Mouse (Mus musculus): ENCODE data around the gene Zfp597. TPM values are rescaled to one million over a fixed set of nuclear protein-coding genes. Genes with fewer than 3 reads are reported as not detected.
"Not testable (repeated sequence)": the region's sequence is repeated elsewhere in the genome, so short reads cannot be mapped to it uniquely, and the experiment has no call there.

Gene Zfp597
- polyA plus RNA-seq, 1 experiment = 0.09 TPM

DNA sequence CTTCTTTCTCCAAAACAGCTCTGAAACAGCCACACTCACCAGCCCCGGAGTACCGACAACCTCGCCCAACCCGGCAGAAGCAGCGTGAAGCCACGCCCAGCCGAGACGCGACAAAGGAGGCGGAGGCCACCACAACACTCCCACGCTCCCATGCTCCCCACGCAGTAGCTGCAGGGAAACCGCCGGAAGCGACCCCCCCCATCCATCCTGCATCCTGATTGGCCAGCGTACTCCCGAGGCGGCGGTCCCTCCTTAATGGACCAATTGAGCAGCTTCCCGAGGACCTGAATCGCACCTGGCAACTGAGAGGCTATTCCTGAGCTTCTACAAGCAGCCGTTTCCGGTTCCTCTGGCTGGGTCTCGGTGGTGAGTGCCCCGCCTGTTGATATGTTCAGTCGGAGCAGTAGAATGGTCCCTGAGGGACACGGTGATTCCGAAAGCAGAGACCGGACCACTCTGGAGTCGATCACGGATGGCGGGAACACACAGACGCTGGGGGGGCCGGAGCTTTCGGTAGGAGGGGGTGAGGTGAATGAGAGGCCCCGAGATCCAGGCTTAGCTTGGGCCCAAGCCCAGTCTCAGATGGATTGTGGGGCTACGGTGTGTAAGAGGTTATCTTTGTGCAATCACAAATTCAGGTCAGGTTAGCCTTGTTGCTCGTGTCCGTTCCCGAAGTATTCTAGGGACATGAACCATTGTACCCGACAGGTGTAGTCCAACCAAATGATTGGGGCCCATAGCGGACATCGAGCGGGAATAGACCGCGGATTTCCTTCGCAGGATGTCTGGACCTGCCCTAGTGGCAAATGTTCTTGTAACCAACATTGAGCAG, 11.9 kb downstream of the Zfp597 start, which contains the start of gene Naa60:
Naa60 (plus strand) TSS at position 160 of the 832 bp plus-strand sequence.
- TF ChIP-seq TAL1 (IDR thresholded peaks at IDR 0.05; ENCODE audit: low read length) (no peak), GATA1 (IDR thresholded peaks at IDR 0.05; ENCODE audit: low read length) (no peak)
- H3K4me3 ChIP-seq (replicated peaks) = peak within 1 kb of the TSS; percentile 76
- peaks cover 27% of the 10 kb centered on the region for H3K36me3 ChIP-seq (ENCODE audit: control insufficient read depth)
- peaks cover 29% of the 10 kb centered on the region for H3K4me1 ChIP-seq (ENCODE audit: control insufficient read depth)
- H3K9me3 ChIP-seq (ENCODE audit: control insufficient read depth, low read length) = no peaks in the 10 kb centered on the region
- H3K27me3 ChIP-seq (ENCODE audit: control insufficient read depth) = no peaks in the 10 kb centered on the region

DNA sequence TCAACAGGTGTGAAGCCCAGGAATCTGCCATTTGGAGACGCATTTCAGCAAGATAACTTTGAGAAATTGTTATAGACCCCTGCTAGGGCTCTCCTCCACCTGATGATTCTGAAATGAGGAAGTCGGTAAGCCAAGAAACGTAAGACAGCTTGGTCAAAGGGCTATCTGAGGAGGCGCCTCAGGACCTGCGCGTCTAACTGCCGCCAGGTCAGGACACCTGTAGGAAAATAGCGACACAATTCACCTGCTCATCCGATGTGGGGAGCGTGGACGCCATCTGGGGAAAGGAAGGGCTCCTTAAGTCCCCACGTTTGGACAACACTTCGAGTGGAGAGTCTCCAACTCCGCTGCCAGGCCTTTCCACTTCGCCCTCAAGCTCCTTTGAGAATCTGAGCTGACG, 12.5 kb downstream of the Zfp597 start:
- no peaks in the 10 kb centered on the region for H3K27me3 ChIP-seq (ENCODE audit: control insufficient read depth)
- peaks cover 30% of the 10 kb centered on the region for H3K36me3 ChIP-seq (ENCODE audit: control insufficient read depth)
- peak overlapping the region; percentile 76 for H3K4me3 ChIP-seq (replicated peaks)
- no peak for TF ChIP-seq TAL1 (IDR thresholded peaks at IDR 0.05; ENCODE audit: low read length)
- peaks cover 29% of the 10 kb centered on the region for H3K4me1 ChIP-seq (ENCODE audit: control insufficient read depth)
- H3K9me3 ChIP-seq (ENCODE audit: control insufficient read depth, low read length) = no peaks in the 10 kb centered on the region

DNA sequence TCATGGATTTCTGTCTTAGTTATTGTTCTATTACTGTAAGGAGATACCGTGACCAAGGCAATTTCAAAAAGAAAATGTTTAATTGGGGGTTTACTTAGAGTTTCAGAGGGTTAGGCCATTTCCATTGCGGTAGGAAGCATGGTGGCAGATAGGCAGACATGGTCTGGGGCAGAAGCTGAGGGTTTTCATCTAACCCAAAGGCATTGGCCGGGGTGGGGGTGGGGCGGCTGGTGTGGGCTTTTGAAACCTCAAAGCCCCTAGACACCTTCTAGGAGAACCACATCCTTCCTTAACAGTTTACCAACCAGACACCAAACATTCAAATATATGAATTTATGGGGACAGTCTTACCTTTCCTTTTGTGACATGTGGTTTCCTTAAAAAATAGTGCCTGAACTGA, 25.1 kb downstream of the Zfp597 start:
- Histone ChIP-seq H3K27me3 (ENCODE audit: control insufficient read depth) (no peaks in the 10 kb centered on the region), H3K36me3 (ENCODE audit: control insufficient read depth) (peaks cover 20% of the 10 kb centered on the region), H3K4me3 (replicated peaks) (no peak overlapping the region), H3K4me1 (ENCODE audit: control insufficient read depth) (no peaks in the 10 kb centered on the region), H3K9me3 (ENCODE audit: control insufficient read depth, low read length) (no peaks in the 10 kb centered on the region)
- no peak for TF ChIP-seq TAL1 (IDR thresholded peaks at IDR 0.05; ENCODE audit: low read length)
- TF ChIP-seq GATA1 (IDR thresholded peaks at IDR 0.05; ENCODE audit: low read length) = no peak

DNA sequence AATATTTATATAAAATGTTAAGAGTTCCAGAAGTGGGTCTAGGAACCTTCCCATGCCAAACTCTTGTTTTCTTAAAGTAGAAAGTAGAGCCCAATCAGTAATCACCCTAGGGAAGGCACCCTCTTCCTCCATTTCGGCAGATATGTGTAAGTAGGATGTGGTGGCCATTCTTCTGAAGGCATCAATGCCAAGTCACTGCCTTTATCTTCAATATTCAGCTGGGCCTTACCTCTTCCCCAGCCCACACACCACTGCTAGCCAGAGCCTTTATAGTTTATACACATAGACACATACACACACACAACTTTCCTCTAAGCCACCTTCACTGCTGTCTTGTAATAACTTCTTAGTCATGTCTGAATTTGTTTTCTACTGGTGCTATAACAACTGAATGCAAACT, 28.6 kb downstream of the Zfp597 start:
- peaks cover 6% of the 10 kb centered on the region for H3K4me1 ChIP-seq (ENCODE audit: control insufficient read depth)
- H3K36me3 ChIP-seq (ENCODE audit: control insufficient read depth) = peaks cover 4% of the 10 kb centered on the region
- no peak overlapping the region for H3K4me3 ChIP-seq (replicated peaks)
- TF ChIP-seq TAL1 (IDR thresholded peaks at IDR 0.05; ENCODE audit: low read length) = no peak
- TF ChIP-seq GATA1 (IDR thresholded peaks at IDR 0.05; ENCODE audit: low read length) = no peak
- no peaks in the 10 kb centered on the region for H3K27me3 ChIP-seq (ENCODE audit: control insufficient read depth)
- no peaks in the 10 kb centered on the region for H3K9me3 ChIP-seq (ENCODE audit: control insufficient read depth, low read length)

DNA sequence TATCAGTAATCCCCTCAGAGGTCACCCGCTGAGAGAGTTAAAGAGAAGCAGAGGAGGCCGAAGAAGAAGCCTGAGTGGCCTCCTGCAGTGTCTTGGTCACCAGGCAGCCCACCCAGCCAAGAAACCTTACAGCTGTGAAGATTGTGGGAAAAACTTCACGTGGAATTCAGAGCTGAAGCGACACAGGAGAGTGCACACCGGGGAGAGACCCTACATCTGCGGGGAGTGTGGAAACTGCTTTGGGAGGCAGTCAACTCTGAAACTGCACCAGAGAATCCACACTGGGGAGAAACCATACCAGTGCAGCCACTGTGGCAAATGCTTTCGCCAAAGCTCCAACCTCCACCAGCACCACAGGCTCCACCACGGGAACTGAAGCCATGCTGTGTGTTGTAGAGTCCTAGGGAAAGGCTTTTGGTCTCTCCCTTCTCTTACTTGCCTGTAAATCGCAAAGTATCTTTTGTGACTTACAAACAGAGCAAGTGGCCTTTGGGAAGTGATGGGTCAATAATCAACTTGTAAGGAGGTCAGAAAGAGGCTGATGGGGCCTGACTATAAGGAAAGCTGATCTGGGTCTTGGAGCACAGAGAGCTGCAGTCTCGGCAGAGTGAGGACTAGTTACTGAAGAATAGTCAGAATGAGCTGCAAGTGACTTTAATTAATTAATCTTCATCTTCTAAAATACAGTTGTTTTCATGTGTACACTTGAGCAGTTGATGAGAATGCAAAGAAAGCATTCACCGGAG, 29.8 kb downstream of the Zfp597 start:
- Histone ChIP-seq H3K27me3 (ENCODE audit: control insufficient read depth) (no peaks in the 10 kb centered on the region), H3K36me3 (ENCODE audit: control insufficient read depth) (no peaks in the 10 kb centered on the region; the same call in 1 of the 2 replicates), H3K4me1 (ENCODE audit: control insufficient read depth) (peaks cover 6% of the 10 kb centered on the region), H3K4me3 (replicated peaks) (no peak overlapping the region), H3K9me3 (ENCODE audit: control insufficient read depth, low read length) (no peaks in the 10 kb centered on the region)
- TF ChIP-seq GATA1 (IDR thresholded peaks at IDR 0.05; ENCODE audit: low read length) = no peak
- no peak for TF ChIP-seq TAL1 (IDR thresholded peaks at IDR 0.05; ENCODE audit: low read length)

DNA sequence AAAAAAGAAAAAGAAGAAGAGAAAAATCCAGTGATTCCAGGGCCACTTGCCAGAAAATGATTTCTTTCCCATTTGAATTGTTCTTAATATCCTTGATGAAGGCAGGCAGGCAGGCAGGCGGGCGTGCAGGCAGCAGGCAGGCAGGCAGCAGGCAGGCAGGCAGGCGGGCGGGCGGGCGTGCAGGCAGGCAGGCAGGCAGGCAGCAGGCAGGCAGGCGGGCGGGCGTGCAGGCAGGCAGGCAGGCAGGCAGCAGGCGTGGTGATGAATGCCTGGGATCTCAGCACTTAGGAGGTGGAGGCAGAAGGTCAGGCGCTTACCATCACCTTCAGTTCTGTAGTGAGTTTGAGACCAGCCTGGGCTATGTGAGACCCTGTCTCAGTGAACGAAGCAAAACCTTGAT, 31.8 kb downstream of the Zfp597 start:
- no peaks in the 10 kb centered on the region; the same call in 1 of the 2 replicates for H3K36me3 ChIP-seq (ENCODE audit: control insufficient read depth)
- no peaks in the 10 kb centered on the region for H3K27me3 ChIP-seq (ENCODE audit: control insufficient read depth)
- TF ChIP-seq GATA1 (IDR thresholded peaks at IDR 0.05; ENCODE audit: low read length) = no peak
- peaks cover 14% of the 10 kb centered on the region for H3K4me1 ChIP-seq (ENCODE audit: control insufficient read depth)
- H3K4me3 ChIP-seq (replicated peaks) = no peak overlapping the region
- H3K9me3 ChIP-seq (ENCODE audit: control insufficient read depth, low read length) = no peaks in the 10 kb centered on the region

DNA sequence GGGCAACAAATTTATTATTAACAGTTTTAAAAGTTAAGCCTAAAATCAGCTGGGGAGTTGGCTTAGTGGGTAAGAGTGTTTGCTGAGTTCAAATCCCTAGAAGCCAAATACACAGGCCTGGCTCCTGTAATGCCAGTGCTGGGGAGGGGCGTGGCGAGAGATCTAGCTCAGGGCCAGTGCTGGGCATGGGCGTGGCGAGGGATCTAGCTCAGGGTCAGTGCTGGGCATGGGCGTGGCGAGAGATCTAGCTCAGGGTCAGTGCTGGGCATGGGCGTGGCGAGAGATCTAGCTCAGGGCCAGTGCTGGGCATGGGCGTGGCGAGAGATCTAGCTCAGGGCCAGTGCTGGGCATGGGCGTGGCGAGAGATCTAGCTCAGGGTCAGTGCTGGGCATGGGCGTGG, 33.1 kb downstream of the Zfp597 start:
- H3K9me3 ChIP-seq (ENCODE audit: control insufficient read depth, low read length); H3K4me3 ChIP-seq (replicated peaks); H3K36me3 ChIP-seq (ENCODE audit: control insufficient read depth); H3K27me3 ChIP-seq (ENCODE audit: control insufficient read depth): not testable (repeated sequence)
- peaks cover 25% of the 10 kb centered on the region for H3K4me1 ChIP-seq (ENCODE audit: control insufficient read depth)

DNA sequence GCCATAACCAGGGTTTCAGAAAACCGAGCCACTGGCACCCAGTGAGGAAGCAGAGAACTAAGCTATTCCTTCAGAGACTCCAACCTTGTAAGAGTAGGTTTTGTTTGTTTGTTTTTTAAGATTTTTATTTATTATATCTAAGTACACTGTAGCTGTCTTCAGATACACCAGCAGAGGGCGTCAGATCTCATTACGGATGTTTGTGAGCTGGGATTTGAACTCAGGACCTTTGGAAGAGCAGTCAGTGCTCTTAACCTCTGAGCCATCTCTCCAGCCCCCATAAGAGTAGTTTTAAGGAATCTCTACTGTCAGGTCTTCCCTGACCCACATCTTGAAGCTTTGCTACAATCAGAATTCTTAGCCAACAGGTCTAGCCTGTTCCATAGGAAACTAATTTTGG, 35.9 kb downstream of the Zfp597 start:
- Histone ChIP-seq H3K4me1 (ENCODE audit: control insufficient read depth) (peaks cover 25% of the 10 kb centered on the region), H3K9me3 (ENCODE audit: control insufficient read depth, low read length) (no peaks in the 10 kb centered on the region), H3K27me3 (ENCODE audit: control insufficient read depth) (no peaks in the 10 kb centered on the region), H3K36me3 (ENCODE audit: control insufficient read depth) (no peaks in the 10 kb centered on the region), H3K4me3 (replicated peaks) (no peak overlapping the region)
- no peak for TF ChIP-seq TAL1 (IDR thresholded peaks at IDR 0.05; ENCODE audit: low read length)
- no peak for TF ChIP-seq GATA1 (IDR thresholded peaks at IDR 0.05; ENCODE audit: low read length)

DNA sequence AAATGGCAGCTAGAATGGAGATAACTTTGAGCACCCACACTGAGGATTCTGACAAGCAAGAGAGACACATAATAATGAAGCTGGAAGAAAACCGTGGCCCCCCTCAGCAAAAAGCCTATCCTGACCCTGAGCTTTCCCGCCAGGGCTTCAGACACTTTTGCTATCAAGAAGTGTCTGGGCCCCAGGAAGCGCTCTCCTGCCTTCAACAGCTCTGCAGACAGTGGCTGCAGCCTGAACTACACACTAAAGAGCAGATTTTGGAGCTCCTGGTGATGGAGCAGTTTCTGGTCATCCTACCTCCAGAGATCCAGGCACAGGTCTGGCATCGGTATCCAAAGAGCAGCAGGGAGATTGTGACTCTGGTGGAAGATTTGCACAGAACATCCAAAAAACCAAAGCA, 36.5 kb downstream of the Zfp597 start:
- H3K4me1 ChIP-seq (ENCODE audit: control insufficient read depth) = peaks cover 25% of the 10 kb centered on the region
- H3K27me3 ChIP-seq (ENCODE audit: control insufficient read depth) = no peaks in the 10 kb centered on the region
- H3K9me3 ChIP-seq (ENCODE audit: control insufficient read depth, low read length) = no peaks in the 10 kb centered on the region
- H3K4me3 ChIP-seq (replicated peaks) = peak overlapping the region; percentile 91
- TF ChIP-seq GATA1 (IDR thresholded peaks at IDR 0.05; ENCODE audit: low read length) = no peak
- TF ChIP-seq TAL1 (IDR thresholded peaks at IDR 0.05; ENCODE audit: low read length) = no peak
- no peaks in the 10 kb centered on the region for H3K36me3 ChIP-seq (ENCODE audit: control insufficient read depth)

Data from erythroblast, embryonic 14.5 days (primary cell).